Mouse (Mus musculus): ENCODE measurements around the gene Neto2.

GRCm38 (mm10) chr8:85607804-85608203, 92.9 kb downstream of the Neto2 start:
- TF ChIP-seq POLR2A (IDR thresholded peaks at IDR 0.05; ENCODE audit: borderline replicate concordance, control insufficient read depth, low read depth, low read length): no peak
- TF ChIP-seq CTCF (IDR thresholded peaks at IDR 0.05; ENCODE audit: control insufficient read depth, insufficient read depth, low read length): no peak

All from bone marrow, adult 2 months (tissue).